ENCODE assay signal across 15 mouse cellular contexts in genomic region chr6:41063332-41063731, GRCm38 (mm10). TPM values are rescaled to one million over a fixed set of nuclear protein-coding genes. Genes with fewer than 3 reads are reported as not detected.
"Had no signal": no experiment of that assay in that cellular context is flagged by ENCODE, and none has a peak within 500 bp of the region (broad histone marks: within the 10 kb centered on the region; RNA-seq: fewer than 3 reads in every experiment).

No protein-coding gene starts in this region.

- H3K4me3 ChIP-seq: midbrain, embryonic 13.5 days; midbrain, embryonic 15.5 days; neural tube, embryonic 12.5 days; stomach, embryonic 15.5 days had no signal

- H3K27ac ChIP-seq: liver, embryonic 14.5 days; midbrain, embryonic 13.5 days; midbrain, embryonic 15.5 days; neural tube, embryonic 12.5 days; stomach, embryonic 15.5 days; stomach, postnatal 0 days had no signal

- H3K4me1 ChIP-seq: midbrain, embryonic 13.5 days; midbrain, embryonic 15.5 days; neural tube, embryonic 12.5 days; stomach, embryonic 15.5 days had no signal

- ATAC-seq: midbrain, embryonic 13.5 days; midbrain, embryonic 15.5 days had no signal

- H3K9me3 ChIP-seq: midbrain, embryonic 13.5 days; midbrain, embryonic 15.5 days; neural tube, embryonic 12.5 days; stomach, embryonic 15.5 days had no signal

- DNase-seq: lung, adult 18-20 months; lung, embryonic 14.5 days; lung, postnatal 10 days; lung, postnatal 4 days; thymus, adult 18-20 months had no signal

- H3K27me3 ChIP-seq: midbrain, embryonic 13.5 days; midbrain, embryonic 15.5 days; neural tube, embryonic 12.5 days; stomach, embryonic 15.5 days had no signal

- H3K36me3 ChIP-seq: midbrain, embryonic 13.5 days; midbrain, embryonic 15.5 days; neural tube, embryonic 12.5 days; stomach, embryonic 15.5 days had no signal

RNA-seq across cellular contexts. Expression of gene 2210010C04Rik, which starts 28.0 kb away (rescaled TPM):
- polyA plus RNA-seq: liver, embryonic 14.5 days; lung, embryonic 14.5 days; lung, embryonic 16.5 days; midbrain, embryonic 11.5 days; midbrain, embryonic 13.5 days; midbrain, embryonic 15.5 days; midbrain, postnatal 0 days; neural tube, embryonic 12.5 days; neural tube, embryonic 14.5 days had no signal
